Mouse (Mus musculus): ENCODE measurements around the gene BC048679. TPM values are rescaled to one million over a fixed set of nuclear protein-coding genes. Genes with fewer than 3 reads are reported as not detected.

The BC048679 gene
- total and polyA plus RNA-seq, 3 experiments: not detected

- WGBS: 6% methylated on average over 84 of the region's 84 CpGs
These were observed 44.4 kb downstream of the BC048679 start for GRCm38 (mm10) chr7:81453443-81454274.

GRCm38 (mm10) chr7:81452971-81453441, 45.1 kb downstream of the BC048679 start:
- no peak overlapping the region for H3K4me3 ChIP-seq
- H3K9ac ChIP-seq (ENCODE audit: low read depth, low read length): peak overlapping the region; percentile 65
- TF ChIP-seq EP300 (IDR thresholded peaks at IDR 0.05; ENCODE audit: insufficient read depth, low read depth, low read length): no peak
- TF ChIP-seq POLR2A (IDR thresholded peaks at IDR 0.05; ENCODE audit: insufficient read depth, low read depth, low read length): no peak
- no peak for TF ChIP-seq CTCF (IDR thresholded peaks at IDR 0.05)
- no peak overlapping the region for H3K27ac ChIP-seq
- H3K4me1 ChIP-seq (ENCODE audit: control insufficient read depth, insufficient read depth, low read length): no peaks in the 10 kb centered on the region
- DNase-seq: peak; percentile 46 to 53
- H3K36me3 ChIP-seq (ENCODE audit: control insufficient read depth, insufficient read depth, low read length): no peaks in the 10 kb centered on the region
- 9% methylated on average over 21 of the region's 21 CpGs for WGBS
- H3K79me2 ChIP-seq (replicated peaks; ENCODE audit: control insufficient read depth, insufficient read depth, low read length): no peaks in the 10 kb centered on the region
- intact Hi-C loops (cut with DNase I): no loop called here
- peaks cover 11% of the 10 kb centered on the region for H3K27me3 ChIP-seq (ENCODE audit: control insufficient read depth, insufficient read depth, low read length)

More at GRCm38 (mm10) chr7:81453443-81454274, 44.4 kb downstream of the BC048679 start:
- TF ChIP-seq EP300 (IDR thresholded peaks at IDR 0.05; ENCODE audit: insufficient read depth, low read depth, low read length): no peak
- peak; percentile 44 for TF ChIP-seq CTCF (IDR thresholded peaks at IDR 0.05)
- no peak overlapping the region; the same call in 1 of the 2 replicates for H3K27ac ChIP-seq
- H3K36me3 ChIP-seq (ENCODE audit: control insufficient read depth, insufficient read depth, low read length): no peaks in the 10 kb centered on the region
- H3K9ac ChIP-seq (ENCODE audit: low read depth, low read length): peak overlapping the region; percentile 65
- H3K79me2 ChIP-seq (replicated peaks; ENCODE audit: control insufficient read depth, insufficient read depth, low read length): no peaks in the 10 kb centered on the region
- peaks cover 11% of the 10 kb centered on the region for H3K27me3 ChIP-seq (ENCODE audit: control insufficient read depth, insufficient read depth, low read length)
- DNase-seq: peak; percentile 52 to 58
- intact Hi-C loops (cut with DNase I): no loop called here
- H3K4me3 ChIP-seq: peak overlapping the region; percentile 53
- H3K4me1 ChIP-seq (ENCODE audit: control insufficient read depth, insufficient read depth, low read length): no peaks in the 10 kb centered on the region

Other genes starting within 250 kb of the BC048679 start
- gene Rps17, start 153.0 kb downstream of the BC048679 start, total RNA-seq (2021): 1,000 to 10,000 TPM in 1 of 2 experiments, 100 to 1,000 TPM in 1; 847 to 1,012 TPM
- gene Rps17, start 153.0 kb downstream of the BC048679 start, polyA plus RNA-seq (2012; rRNA removed): 867 and 883 TPM in 2 replicates
- 10 to 100 TPM; 13.0 to 13.6 TPM for gene Cpeb1, start 42.8 kb downstream of the BC048679 start, total RNA-seq (2021)
- 26.1 and 34.7 TPM in 2 replicates for gene Cpeb1, start 42.8 kb downstream of the BC048679 start, polyA plus RNA-seq (2012; rRNA removed)
- under 1 TPM in 1 of 2 experiments, not detected in 1; 0.34 TPM for gene Ap3b2, start 4.4 kb downstream of the BC048679 start, total RNA-seq (2021)
- gene Ap3b2, start 4.4 kb downstream of the BC048679 start, polyA plus RNA-seq (2012; rRNA removed): 0.12 and 0.41 TPM in 2 replicates
- 100 to 1,000 TPM; 304 to 322 TPM for gene Fsd2, start 68.7 kb upstream of the BC048679 start, total RNA-seq (2021)
- 85.7 and 184 TPM in 2 replicates for gene Fsd2, start 68.7 kb upstream of the BC048679 start, polyA plus RNA-seq (2012; rRNA removed)
- gene Whamm, start 73.0 kb upstream of the BC048679 start, total RNA-seq (2021): 1 to 10 TPM; 7.2 to 7.8 TPM
- 7.7 and 9.2 TPM in 2 replicates for gene Whamm, start 73.0 kb upstream of the BC048679 start, polyA plus RNA-seq (2012; rRNA removed)
- gene Homer2, start 209.2 kb upstream of the BC048679 start, total RNA-seq (2021): 10 to 100 TPM; 85.1 to 99.5 TPM
- gene Homer2, start 209.2 kb upstream of the BC048679 start, polyA plus RNA-seq (2012; rRNA removed): 33.1 and 39.4 TPM in 2 replicates